Mouse (Mus musculus) forebrain, postnatal 0 days (tissue): Measurements from ENCODE around the gene Dtx2. TPM values are rescaled to one million over a fixed set of nuclear protein-coding genes. Genes with fewer than 3 reads are reported as not detected.

ENCODE experiments used
- ATAC-seq: fragments of 200-750 bp; cut with Nextera tagmentation; 2 replicates; pipeline ENCODE4 v1.8.0; 2017; ENCODE audit warnings: mild to moderate bottlenecking, moderate library complexity
- DNase-seq: peaks from one replicate; pipeline ENCODE4 v3.0.0-alpha.2; 2015
- H3K27ac ChIP-seq: fragments of 300-500 bp; sonication (generic); 2 replicates; pipeline ENCODE4 v1.5.1; 2014; ENCODE audit warnings: low read depth, mild to moderate bottlenecking, antibody characterized with exemption, low read length, moderate library complexity, mixed read lengths
- H3K27me3 ChIP-seq: fragments of 300-500 bp; sonication (generic); 2 replicates; pipeline ENCODE4 v1.6.1; 2014; ENCODE audit warnings: mild to moderate bottlenecking, low read length, mixed read lengths; ENCODE audit not compliant: insufficient read depth
- H3K36me3 ChIP-seq: fragments of 300-500 bp; sonication (generic); 2 replicates; pipeline ENCODE4 v1.6.1; 2014; ENCODE audit warnings: mild to moderate bottlenecking, moderate library complexity; ENCODE audit not compliant: insufficient read depth
- H3K4me1 ChIP-seq: fragments of 300-500 bp; sonication (generic); 2 replicates; pipeline ENCODE4 v1.6.1; 2014; ENCODE audit warnings: antibody characterized with exemption; ENCODE audit not compliant: insufficient read depth
- H3K4me2 ChIP-seq: fragments of 300-500 bp; sonication (generic); 2 replicates; pipeline ENCODE4 v1.6.1; 2014; ENCODE audit warnings: low read depth, mild to moderate bottlenecking, moderate library complexity
- H3K4me3 ChIP-seq: fragments of 300-500 bp; sonication (generic); 2 replicates; pipeline ENCODE4 v1.5.1; 2014; ENCODE audit warnings: low read depth, low read length, mixed read lengths
- H3K9ac ChIP-seq: fragments of 300-500 bp; sonication (generic); 2 replicates; pipeline ENCODE4 v1.6.1; 2014; ENCODE audit warnings: mild to moderate bottlenecking
- H3K9me3 ChIP-seq: fragments of 300-500 bp; sonication (generic); 2 replicates; pipeline ENCODE4 v1.6.1; 2016; ENCODE audit warnings: low read length
- CTCF ChIP-seq: sonication (generic); IDR thresholded peaks from 2 replicates; pipeline ENCODE4 v1.5.1; 2016; ENCODE audit warnings: antibody characterized with exemption, control low read depth, low read depth
- WGBS: fragments of 180-500 bp; shearing (Covaris S2); extraction: QIAGEN DNeasy Blood & Tissue Kit; methylation state at CpG from one replicate; pipeline ENCODE4 v1.1.7; 2014; 5-methylcytosine and 5-hydroxymethylcytosine counted together
- polyA plus RNA-seq: library from polyadenylated mRNA; unstranded; fragments of >200 nt; fragmentation: Nextera tagmentation; extraction: Ambion mirVana; gene quantifications from 2 replicates; pipeline ENCODE4 v1.2.1, GENCODE M21; 2015
- total RNA-seq: library from RNA; depleted of rRNA; stranded (reverse); fragments of >200 nt; gene quantifications from 2 replicates; pipeline ENCODE4 v1.2.3, GENCODE M21; 2014

Gene Dtx2
- total and polyA plus RNA-seq, 2 experiments from 2014 or later, result 17.6 to 25.3 TPM

DNA sequence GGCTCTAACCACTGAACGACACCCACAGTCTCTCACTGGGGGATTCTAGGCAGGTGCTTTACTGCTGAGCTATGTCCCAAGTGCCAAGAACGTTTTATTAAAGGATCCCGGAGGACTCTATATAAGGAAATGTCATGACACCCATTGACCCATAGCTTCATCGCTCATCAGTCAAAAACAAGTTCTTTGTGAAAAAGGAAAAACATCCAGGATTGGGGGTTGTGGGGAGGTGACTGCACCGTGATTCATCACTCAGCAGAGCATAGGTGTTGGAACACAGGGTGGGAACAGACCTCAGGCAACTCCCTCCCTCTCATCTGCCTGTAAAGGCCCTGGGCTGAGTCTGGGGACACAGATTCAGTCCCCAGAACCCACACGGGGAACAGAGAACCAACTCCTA, 55.3 kb downstream of the Dtx2 start:
- no peaks in the 10 kb centered on the region for H3K9me3 ChIP-seq
- ATAC-seq (no peak), DNase-seq (no peak)
- no peak for TF ChIP-seq CTCF
- no peak overlapping the region for H3K9ac ChIP-seq
- H3K4me2 ChIP-seq, result no peak overlapping the region
- H3K4me3 ChIP-seq, result no peak overlapping the region
- no peak overlapping the region for H3K27ac ChIP-seq
- WGBS, result 83% methylated on average over 6 of the region's 6 CpGs
- no peaks in the 10 kb centered on the region for H3K36me3 ChIP-seq
- no peaks in the 10 kb centered on the region for H3K27me3 ChIP-seq
- no peaks in the 10 kb centered on the region for H3K4me1 ChIP-seq

GRCm38 (mm10) chr5:136051231-136052085, 56.9 kb downstream of the Dtx2 start:
- no peak overlapping the region for H3K9ac ChIP-seq
- no peaks in the 10 kb centered on the region for H3K4me1 ChIP-seq
- no peak overlapping the region for H3K4me2 ChIP-seq
- no peaks in the 10 kb centered on the region for H3K9me3 ChIP-seq
- peak; percentile 47; the same call in 1 of the 2 replicates for ATAC-seq
- peak; percentile 42 for DNase-seq
- no peak overlapping the region for H3K27ac ChIP-seq
- TF ChIP-seq CTCF, result no peak
- no peaks in the 10 kb centered on the region for H3K36me3 ChIP-seq
- H3K4me3 ChIP-seq, result no peak overlapping the region
- no peaks in the 10 kb centered on the region for H3K27me3 ChIP-seq
- WGBS, result 6% methylated on average over 10 of the region's 10 CpGs

- Histone ChIP-seq H3K9ac (no peak overlapping the region), H3K27ac (no peak overlapping the region), H3K4me3 (no peak overlapping the region), H3K36me3 (no peaks in the 10 kb centered on the region), H3K4me1 (no peaks in the 10 kb centered on the region), H3K27me3 (no peaks in the 10 kb centered on the region), H3K9me3 (no peaks in the 10 kb centered on the region), H3K4me2 (no peak overlapping the region)
- ATAC-seq, result no peak
- TF ChIP-seq CTCF, result no peak
- no peak for DNase-seq
- 79% methylated on average over 8 of the region's 8 CpGs for WGBS
These were observed 58.5 kb downstream of the Dtx2 start for GRCm38 (mm10) chr5:136052861-136053655.

DNA sequence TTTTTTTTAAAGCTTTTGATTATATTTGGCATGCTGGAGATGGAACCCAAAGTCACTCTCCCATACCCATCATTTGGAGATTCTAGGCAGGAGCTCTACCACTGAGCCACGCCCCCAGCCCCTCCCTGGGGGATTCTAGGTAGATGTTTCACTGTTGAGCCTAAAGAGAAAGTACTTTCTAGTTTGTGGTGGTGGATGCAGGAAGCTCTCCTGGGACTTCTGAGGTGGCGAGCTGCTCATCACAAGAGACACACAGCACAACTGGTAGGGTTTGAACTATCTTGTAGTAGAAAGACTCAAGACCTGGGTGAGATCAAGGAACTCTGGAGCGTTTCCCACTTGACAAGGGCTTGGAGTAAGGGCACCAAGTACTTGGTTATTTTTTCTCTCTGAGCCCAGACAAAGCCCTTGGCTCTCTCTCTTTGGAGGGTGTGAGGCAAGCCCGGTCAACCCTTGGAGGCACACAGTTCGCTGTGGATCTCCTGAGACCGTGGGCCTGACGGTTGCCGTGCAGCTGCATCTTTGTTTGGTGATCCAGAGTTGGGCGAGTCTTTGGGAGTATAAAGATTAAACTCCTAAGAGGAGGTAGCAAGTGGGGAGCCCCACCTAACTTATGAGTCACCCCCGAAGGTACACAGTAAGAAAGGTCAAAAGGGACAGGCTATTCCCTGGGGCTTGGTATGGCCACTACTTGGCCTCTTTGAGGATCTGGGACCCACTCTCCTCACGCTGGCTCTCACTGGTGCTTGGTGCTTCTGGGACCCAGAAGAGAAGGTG, 59.9 kb downstream of the Dtx2 start, which contains the start of gene Upk3bl:
TSS of gene Upk3bl (plus strand) at position 192 of the 777 bp plus-strand sequence.
- Histone ChIP-seq H3K27ac (no peak within 1 kb of the TSS), H3K27me3 (no peaks in the 10 kb centered on the region), H3K4me2 (no peak within 1 kb of the TSS), H3K4me3 (no peak within 1 kb of the TSS), H3K9ac (no peak within 1 kb of the TSS), H3K36me3 (no peaks in the 10 kb centered on the region), H3K9me3 (no peaks in the 10 kb centered on the region), H3K4me1 (no peaks in the 10 kb centered on the region)
- ATAC-seq (no peak), DNase-seq (no peak)
- TF ChIP-seq CTCF, result no peak
- 94% methylated on average over 11 of the region's 11 CpGs for WGBS

DNA sequence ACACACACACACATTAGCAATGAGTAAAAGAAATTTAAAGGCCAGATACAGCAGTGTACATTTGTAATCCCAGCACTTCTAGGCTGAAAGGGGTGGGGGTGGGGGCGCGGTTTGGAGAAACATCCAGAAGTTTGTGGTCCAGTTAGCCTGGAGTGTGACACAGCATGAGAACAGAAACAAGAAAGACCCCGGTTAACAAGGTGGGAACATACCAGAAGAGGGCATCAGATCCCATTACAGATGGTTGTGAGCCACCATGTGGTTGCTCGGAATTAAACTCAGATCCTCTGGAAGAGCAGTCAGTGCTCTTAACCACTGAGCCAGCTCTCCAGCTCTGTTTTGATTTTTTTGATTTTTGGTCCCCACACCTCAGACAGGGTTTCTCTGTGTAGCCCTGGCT, 61.5 kb downstream of the Dtx2 start:
- TF ChIP-seq CTCF, result peak; percentile 28; the same call in 1 of the 2 replicates
- Histone ChIP-seq H3K4me3 (no peak overlapping the region), H3K4me2 (no peak overlapping the region), H3K27me3 (no peaks in the 10 kb centered on the region), H3K9ac (no peak overlapping the region), H3K9me3 (no peaks in the 10 kb centered on the region), H3K27ac (no peak overlapping the region), H3K36me3 (no peaks in the 10 kb centered on the region), H3K4me1 (no peaks in the 10 kb centered on the region)
- DNase-seq (no peak), ATAC-seq (no peak)
- 43% methylated on average over 4 of the region's 4 CpGs for WGBS

DNA sequence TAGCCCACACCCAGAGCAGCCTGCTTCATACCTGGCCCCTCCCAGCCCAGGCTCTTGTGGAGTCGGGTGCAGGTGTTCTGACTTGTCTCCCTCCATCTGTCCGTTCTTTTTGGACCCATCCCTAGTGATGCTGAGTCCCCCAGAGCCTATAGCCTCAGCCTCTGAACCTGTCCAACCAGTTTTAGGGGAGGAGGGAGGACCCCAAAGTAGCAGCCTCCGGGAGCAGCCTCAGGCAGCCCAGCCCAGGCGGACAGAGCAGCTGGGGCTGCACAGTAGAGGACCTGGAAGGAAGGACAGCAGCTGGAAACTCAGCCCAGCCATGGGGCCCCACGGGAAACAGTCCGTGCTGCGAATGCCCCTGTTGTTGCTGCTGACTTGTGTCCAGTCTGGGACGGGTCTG, 62.5 kb downstream of the Dtx2 start:
- Histone ChIP-seq H3K4me3 (no peak overlapping the region), H3K27ac (no peak overlapping the region), H3K4me1 (no peaks in the 10 kb centered on the region), H3K9ac (no peak overlapping the region), H3K27me3 (no peaks in the 10 kb centered on the region), H3K36me3 (no peaks in the 10 kb centered on the region), H3K4me2 (no peak overlapping the region), H3K9me3 (no peaks in the 10 kb centered on the region)
- DNase-seq, result no peak
- WGBS, result 36% methylated on average over 8 of the region's 8 CpGs
- TF ChIP-seq CTCF, result no peak
- ATAC-seq, result no peak
